Mouse (Mus musculus) brain, embryonic 14.5 days (tissue): ENCODE measurements at regions not wholly inside any gene's neighbourhood (a gene's known extent, or its start where the extent isn't known, plus 50 kb on each side); places are given as distances from the start of the nearest gene placed in this dataset.

Source experiments
- CTCF ChIP-seq: fragments of 200-500 bp; IDR thresholded peaks from 2 replicates; pipeline ENCODE4 v1.5.1; 2012; ENCODE audit warnings: inconsistent platforms, mild to moderate bottlenecking, moderate library complexity, borderline replicate concordance; ENCODE audit not compliant: insufficient read depth, insufficient read length; ENCODE audit errors: extremely low read depth
- POLR2A ChIP-seq: fragments of 200-500 bp; IDR thresholded peaks from 2 replicates; pipeline ENCODE4 v1.6.1; 2012; ENCODE audit warnings: mild to moderate bottlenecking, inconsistent platforms, borderline replicate concordance; ENCODE audit not compliant: poor library complexity, insufficient read depth, insufficient read length, severe bottlenecking; ENCODE audit errors: extremely low read depth

GRCm38 (mm10) chr5:147782241-147782681, 56.5 kb upstream of the Flt1 start:
- TF ChIP-seq POLR2A (no peak), CTCF (no peak)
